Mouse (Mus musculus): ENCODE results near the gene Spryd3. TPM values are rescaled to one million over a fixed set of nuclear protein-coding genes. Genes with fewer than 3 reads are reported as not detected.
A peak's percentile ranks its signal among the peaks of the same experiment; 100 is the strongest.
"Not testable (repeated sequence)": the region's sequence is repeated elsewhere in the genome, so short reads cannot be mapped to it uniquely, and the experiment has no call there.

Gene Spryd3
- polyA plus RNA-seq, 1 experiment = 64.6 TPM

GRCm38 (mm10) chr15:102165468-102166100 lies 29.6 kb upstream of the Spryd3 start:
- TF ChIP-seq CTCF (IDR thresholded peaks at IDR 0.05; ENCODE audit: borderline replicate concordance, extremely low read depth, insufficient read depth, insufficient read length) = no peak
- no peak for TF ChIP-seq POLR2A (IDR thresholded peaks at IDR 0.05; ENCODE audit: borderline replicate concordance, extremely low read depth, insufficient read depth, insufficient read length, poor library complexity, severe bottlenecking)
- DNase-seq (ENCODE audit: low read depth) = no peak

- no peak for DNase-seq (ENCODE audit: low read depth)
- TF ChIP-seq POLR2A (IDR thresholded peaks at IDR 0.05; ENCODE audit: borderline replicate concordance, extremely low read depth, insufficient read depth, insufficient read length, poor library complexity, severe bottlenecking) (no peak), CTCF (IDR thresholded peaks at IDR 0.05; ENCODE audit: borderline replicate concordance, extremely low read depth, insufficient read depth, insufficient read length) (no peak)
These were observed 28.1 kb upstream of the Spryd3 start for GRCm38 (mm10) chr15:102163900-102164693.

GRCm38 (mm10) chr15:102160415-102161060 lies 24.5 kb upstream of the Spryd3 start:
- DNase-seq (ENCODE audit: low read depth) = no peak

GRCm38 (mm10) chr15:102156836-102157235 lies 20.8 kb upstream of the Spryd3 start:
- no peak for TF ChIP-seq CTCF (IDR thresholded peaks at IDR 0.05; ENCODE audit: borderline replicate concordance, extremely low read depth, insufficient read depth, insufficient read length)
- no peak for TF ChIP-seq POLR2A (IDR thresholded peaks at IDR 0.05; ENCODE audit: borderline replicate concordance, extremely low read depth, insufficient read depth, insufficient read length, poor library complexity, severe bottlenecking)
- peak; percentile 70 for DNase-seq (ENCODE audit: low read depth)

More at GRCm38 (mm10) chr15:102160415-102161060, 24.5 kb upstream of the Spryd3 start:
- no peak for TF ChIP-seq CTCF (IDR thresholded peaks at IDR 0.05; ENCODE audit: borderline replicate concordance, extremely low read depth, insufficient read depth, insufficient read length)
- no peak for TF ChIP-seq POLR2A (IDR thresholded peaks at IDR 0.05; ENCODE audit: borderline replicate concordance, extremely low read depth, insufficient read depth, insufficient read length, poor library complexity, severe bottlenecking)

GRCm38 (mm10) chr15:102155006-102155405 lies 19.0 kb upstream of the Spryd3 start:
- DNase-seq (ENCODE audit: low read depth) = not testable (repeated sequence)

GRCm38 (mm10) chr15:102152646-102153045 lies 16.6 kb upstream of the Spryd3 start:
- DNase-seq (ENCODE audit: low read depth) = no peak
- no peak for TF ChIP-seq POLR2A (IDR thresholded peaks at IDR 0.05; ENCODE audit: borderline replicate concordance, extremely low read depth, insufficient read depth, insufficient read length, poor library complexity, severe bottlenecking)
- no peak for TF ChIP-seq CTCF (IDR thresholded peaks at IDR 0.05; ENCODE audit: borderline replicate concordance, extremely low read depth, insufficient read depth, insufficient read length)

- TF ChIP-seq POLR2A (IDR thresholded peaks at IDR 0.05; ENCODE audit: borderline replicate concordance, extremely low read depth, insufficient read depth, insufficient read length, poor library complexity, severe bottlenecking) (no peak), CTCF (IDR thresholded peaks at IDR 0.05; ENCODE audit: borderline replicate concordance, extremely low read depth, insufficient read depth, insufficient read length) (no peak)
- no peak for DNase-seq (ENCODE audit: low read depth)
These were observed 14.5 kb upstream of the Spryd3 start, which contains the start of gene Soat2 for GRCm38 (mm10) chr15:102150301-102151135. Soat2 (plus strand) TSS chr15:102150526.

- TF ChIP-seq POLR2A (IDR thresholded peaks at IDR 0.05; ENCODE audit: borderline replicate concordance, extremely low read depth, insufficient read depth, insufficient read length, poor library complexity, severe bottlenecking) (no peak), CTCF (IDR thresholded peaks at IDR 0.05; ENCODE audit: borderline replicate concordance, extremely low read depth, insufficient read depth, insufficient read length) (no peak)
- DNase-seq (ENCODE audit: low read depth) = no peak
These were observed 13.5 kb upstream of the Spryd3 start for GRCm38 (mm10) chr15:102149561-102149960.

GRCm38 (mm10) chr15:102147674-102148402 lies 11.8 kb upstream of the Spryd3 start:
- no peak for DNase-seq (ENCODE audit: low read depth)

GRCm38 (mm10) chr15:102146882-102147281 lies 10.8 kb upstream of the Spryd3 start:
- TF ChIP-seq CTCF (IDR thresholded peaks at IDR 0.05; ENCODE audit: borderline replicate concordance, extremely low read depth, insufficient read depth, insufficient read length) (peak; percentile 75; the same call in 1 of the 2 replicates), POLR2A (IDR thresholded peaks at IDR 0.05; ENCODE audit: borderline replicate concordance, extremely low read depth, insufficient read depth, insufficient read length, poor library complexity, severe bottlenecking) (no peak)
- DNase-seq (ENCODE audit: low read depth) = peak; percentile 57

More at GRCm38 (mm10) chr15:102147674-102148402, 11.8 kb upstream of the Spryd3 start:
- no peak for TF ChIP-seq CTCF (IDR thresholded peaks at IDR 0.05; ENCODE audit: borderline replicate concordance, extremely low read depth, insufficient read depth, insufficient read length)
- TF ChIP-seq POLR2A (IDR thresholded peaks at IDR 0.05; ENCODE audit: borderline replicate concordance, extremely low read depth, insufficient read depth, insufficient read length, poor library complexity, severe bottlenecking) = no peak
